Mouse (Mus musculus): ENCODE results near the gene Ifnz.
"Not testable (repeated sequence)": the region's sequence is repeated elsewhere in the genome, so short reads cannot be mapped to it uniquely, and the experiment has no call there.

The Ifnz gene

DNA sequence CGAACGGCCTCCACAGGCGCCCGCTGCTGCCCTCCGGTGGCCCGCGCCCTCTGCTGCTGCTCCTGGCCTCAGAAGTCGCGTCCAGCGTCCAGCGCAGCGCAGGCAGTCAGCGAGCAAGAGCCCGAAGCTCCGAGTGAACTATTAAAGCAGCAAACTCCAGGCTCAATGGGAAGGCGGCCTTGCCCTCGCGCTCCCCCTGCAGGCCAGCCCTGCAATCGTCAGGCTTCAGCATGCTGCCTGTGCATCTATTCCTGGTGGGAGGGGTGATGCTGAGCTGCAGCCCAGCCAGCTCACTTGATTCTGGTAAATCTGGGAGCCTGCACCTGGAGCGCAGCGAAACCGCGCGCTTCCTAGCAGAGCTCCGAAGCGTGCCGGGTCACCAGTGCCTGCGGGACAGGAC, 6.5 kb downstream of the Ifnz start, which contains the start of gene Gm13277:
TSS of gene Gm13277 (plus strand) at position 231 of the 400 bp plus-strand sequence.
- DNase-seq = peak; percentile 75

DNA sequence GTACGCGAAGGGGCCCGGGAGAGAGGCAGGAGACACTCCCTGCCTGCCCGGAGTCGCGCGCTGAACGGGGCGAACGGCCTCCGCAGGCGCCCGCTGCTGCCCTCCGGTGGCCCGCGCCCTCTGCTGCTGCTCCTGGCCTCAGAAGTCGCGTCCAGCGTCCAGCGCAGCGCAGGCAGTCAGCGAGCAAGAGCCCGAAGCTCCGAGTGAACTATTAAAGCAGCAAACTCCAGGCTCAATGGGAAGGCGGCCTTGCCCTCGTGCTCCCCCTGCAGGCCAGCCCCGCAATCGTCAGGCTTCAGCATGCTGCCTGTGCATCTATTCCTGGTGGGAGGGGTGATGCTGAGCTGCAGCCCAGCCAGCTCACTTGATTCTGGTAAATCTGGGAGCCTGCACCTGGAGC, 9.3 kb downstream of the Ifnz start, which contains the start of gene Gm13278:
TSS of gene Gm13278 (plus strand) at position 301 of the 400 bp plus-strand sequence.
- DNase-seq = not testable (repeated sequence)

DNA sequence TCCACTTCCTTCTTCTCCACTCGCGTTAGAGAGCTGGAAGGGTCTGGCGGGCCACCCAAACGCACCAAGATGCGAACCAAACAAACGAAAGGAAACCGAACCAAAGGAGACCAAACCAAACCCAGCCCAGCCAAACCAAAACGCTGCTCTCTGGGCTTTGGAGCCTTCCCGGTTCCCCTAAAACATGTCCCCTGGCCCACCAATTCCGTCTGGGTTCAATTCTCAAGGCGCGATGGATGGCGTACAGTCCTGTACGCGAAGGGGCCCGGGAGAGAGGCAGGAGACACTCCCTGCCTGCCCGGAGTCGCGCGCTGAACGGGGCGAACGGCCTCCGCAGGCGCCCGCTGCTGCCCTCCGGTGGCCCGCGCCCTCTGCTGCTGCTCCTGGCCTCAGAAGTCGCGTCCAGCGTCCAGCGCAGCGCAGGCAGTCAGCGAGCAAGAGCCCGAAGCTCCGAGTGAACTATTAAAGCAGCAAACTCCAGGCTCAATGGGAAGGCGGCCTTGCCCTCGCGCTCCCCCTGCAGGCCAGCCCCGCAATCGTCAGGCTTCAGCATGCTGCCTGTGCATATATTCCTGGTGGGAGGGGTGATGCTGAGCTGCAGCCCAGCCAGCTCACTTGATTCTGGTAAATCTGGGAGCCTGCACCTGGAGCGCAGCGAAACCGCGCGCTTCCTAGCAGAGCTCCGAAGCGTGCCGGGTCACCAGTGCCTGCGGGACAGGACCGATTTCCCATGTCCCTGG, 12.2 kb downstream of the Ifnz start, which contains the start of gene Gm13275:
TSS of gene Gm13275 (plus strand) at position 552 of the 740 bp plus-strand sequence.
- DNase-seq = peak; percentile 80

DNA sequence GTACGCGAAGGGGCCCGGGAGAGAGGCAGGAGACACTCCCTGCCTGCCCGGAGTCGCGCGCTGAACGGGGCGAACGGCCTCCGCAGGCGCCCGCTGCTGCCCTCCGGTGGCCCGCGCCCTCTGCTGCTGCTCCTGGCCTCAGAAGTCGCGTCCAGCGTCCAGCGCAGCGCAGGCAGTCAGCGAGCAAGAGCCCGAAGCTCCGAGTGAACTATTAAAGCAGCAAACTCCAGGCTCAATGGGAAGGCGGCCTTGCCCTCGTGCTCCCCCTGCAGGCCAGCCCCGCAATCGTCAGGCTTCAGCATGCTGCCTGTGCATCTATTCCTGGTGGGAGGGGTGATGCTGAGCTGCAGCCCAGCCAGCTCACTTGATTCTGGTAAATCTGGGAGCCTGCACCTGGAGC, 15.2 kb downstream of the Ifnz start, which contains the start of gene Gm13279:
TSS of gene Gm13279 (plus strand) at position 301 of the 400 bp plus-strand sequence.
- not testable (repeated sequence) for DNase-seq

DNA sequence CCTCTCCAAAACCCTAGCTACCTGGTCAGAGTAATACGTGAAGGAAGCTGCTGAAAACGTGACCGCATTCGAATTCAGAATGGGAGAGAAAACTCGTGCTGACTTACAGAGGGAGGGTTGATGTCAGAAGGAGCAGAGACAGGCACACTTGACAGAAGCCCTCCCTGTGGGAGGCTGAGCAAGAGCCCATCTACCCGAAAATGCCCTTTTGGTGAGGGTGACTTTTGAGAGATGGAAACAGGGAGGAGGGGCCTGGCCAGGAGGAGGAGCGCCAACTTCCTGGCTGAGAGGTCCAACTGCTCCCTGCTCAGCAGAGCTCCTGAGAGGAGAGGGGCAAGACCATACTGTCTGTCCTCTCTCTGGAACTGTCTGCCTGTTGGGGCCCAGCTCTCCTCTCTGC, 17.4 kb downstream of the Ifnz start, which contains the start of gene Gm13285:
TSS of gene Gm13285 (plus strand) at position 301 of the 400 bp plus-strand sequence.
- DNase-seq = not testable (repeated sequence)

DNA sequence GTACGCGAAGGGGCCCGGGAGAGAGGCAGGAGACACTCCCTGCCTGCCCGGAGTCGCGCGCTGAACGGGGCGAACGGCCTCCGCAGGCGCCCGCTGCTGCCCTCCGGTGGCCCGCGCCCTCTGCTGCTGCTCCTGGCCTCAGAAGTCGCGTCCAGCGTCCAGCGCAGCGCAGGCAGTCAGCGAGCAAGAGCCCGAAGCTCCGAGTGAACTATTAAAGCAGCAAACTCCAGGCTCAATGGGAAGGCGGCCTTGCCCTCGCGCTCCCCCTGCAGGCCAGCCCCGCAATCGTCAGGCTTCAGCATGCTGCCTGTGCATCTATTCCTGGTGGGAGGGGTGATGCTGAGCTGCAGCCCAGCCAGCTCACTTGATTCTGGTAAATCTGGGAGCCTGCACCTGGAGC, 21.0 kb downstream of the Ifnz start, which contains the start of gene Gm13287:
TSS of gene Gm13287 (plus strand) at position 301 of the 400 bp plus-strand sequence.
- not testable (repeated sequence) for DNase-seq

DNA sequence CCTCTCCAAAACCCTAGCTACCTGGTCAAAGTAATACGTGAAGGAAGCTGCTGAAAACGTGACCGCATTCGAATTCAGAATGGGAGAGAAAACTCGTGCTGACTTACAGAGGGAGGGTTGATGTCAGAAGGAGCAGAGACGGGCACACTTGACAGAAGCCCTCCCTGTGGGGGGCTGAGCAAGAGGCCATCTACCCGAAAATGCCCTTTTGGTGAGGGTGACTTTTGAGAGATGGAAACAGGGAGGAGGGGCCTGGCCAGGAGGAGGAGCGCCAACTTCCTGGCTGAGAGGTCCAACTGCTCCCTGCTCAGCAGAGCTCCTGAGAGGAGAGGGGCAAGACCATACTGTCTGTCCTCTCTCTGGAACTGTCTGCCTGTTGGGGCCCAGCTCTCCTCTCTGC, 23.3 kb downstream of the Ifnz start, which contains the start of gene Gm13288:
TSS of gene Gm13288 (plus strand) at position 301 of the 400 bp plus-strand sequence.
- not testable (repeated sequence) for DNase-seq

DNA sequence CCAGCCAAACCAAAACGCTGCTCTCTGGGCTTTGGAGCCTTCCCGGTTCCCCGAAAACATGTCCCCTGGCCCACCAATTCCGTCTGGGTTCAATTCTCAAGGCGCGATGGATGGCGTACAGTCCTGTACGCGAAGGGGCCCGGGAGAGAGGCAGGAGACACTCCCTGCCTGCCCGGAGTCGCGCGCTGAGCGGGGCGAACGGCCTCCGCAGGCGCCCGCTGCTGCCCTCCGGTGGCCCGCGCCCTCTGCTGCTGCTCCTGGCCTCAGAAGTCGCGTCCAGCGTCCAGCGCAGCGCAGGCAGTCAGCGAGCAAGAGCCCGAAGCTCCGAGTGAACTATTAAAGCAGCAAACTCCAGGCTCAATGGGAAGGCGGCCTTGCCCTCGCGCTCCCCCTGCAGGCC, 23.8 kb downstream of the Ifnz start:
- not testable (repeated sequence) for DNase-seq

DNA sequence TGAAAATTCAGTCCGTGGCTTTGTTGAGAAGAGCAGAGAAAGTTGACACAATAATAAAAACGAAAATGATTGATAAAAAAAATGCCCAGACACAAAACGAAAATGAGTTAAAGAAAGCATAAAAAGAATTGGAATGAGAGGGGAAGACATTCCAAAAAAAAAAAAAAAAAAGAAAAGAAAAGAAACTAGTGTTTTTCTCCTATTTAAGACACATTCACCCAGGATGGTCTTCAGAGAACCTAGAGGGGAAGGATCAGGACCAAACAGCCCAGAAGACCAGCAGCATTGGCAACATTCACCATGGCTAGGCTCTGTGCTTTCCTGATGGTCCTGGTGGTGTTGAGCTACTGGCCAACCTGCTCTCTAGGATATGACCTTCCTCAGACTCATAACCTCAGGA, 34.0 kb downstream of the Ifnz start, which contains the start of gene Ifna7:
TSS of gene Ifna7 (plus strand) at position 301 of the 400 bp plus-strand sequence.
- DNase-seq = no peak

DNA sequence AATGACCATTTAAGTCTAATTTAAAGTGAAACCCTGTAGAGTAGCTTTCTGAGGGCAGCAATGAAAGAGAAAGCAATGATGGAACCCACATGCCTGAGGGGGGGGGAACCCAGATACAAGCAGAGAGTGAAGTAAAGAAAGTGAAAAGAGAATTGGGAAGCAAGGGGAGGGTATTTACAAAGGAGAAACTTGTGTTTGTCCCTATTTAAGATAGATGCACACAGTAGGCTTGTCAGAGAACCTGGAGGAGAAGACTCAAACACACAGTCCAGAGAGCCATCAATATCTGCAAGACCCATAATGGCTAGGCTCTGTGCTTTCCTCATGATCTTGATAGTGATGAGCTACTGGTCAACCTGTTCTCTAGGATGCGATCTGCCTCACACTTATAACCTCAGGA, 37.7 kb downstream of the Ifnz start, which contains the start of gene Ifna11:
TSS of gene Ifna11 (plus strand) at position 301 of the 400 bp plus-strand sequence.
- no peak for DNase-seq

DNA sequence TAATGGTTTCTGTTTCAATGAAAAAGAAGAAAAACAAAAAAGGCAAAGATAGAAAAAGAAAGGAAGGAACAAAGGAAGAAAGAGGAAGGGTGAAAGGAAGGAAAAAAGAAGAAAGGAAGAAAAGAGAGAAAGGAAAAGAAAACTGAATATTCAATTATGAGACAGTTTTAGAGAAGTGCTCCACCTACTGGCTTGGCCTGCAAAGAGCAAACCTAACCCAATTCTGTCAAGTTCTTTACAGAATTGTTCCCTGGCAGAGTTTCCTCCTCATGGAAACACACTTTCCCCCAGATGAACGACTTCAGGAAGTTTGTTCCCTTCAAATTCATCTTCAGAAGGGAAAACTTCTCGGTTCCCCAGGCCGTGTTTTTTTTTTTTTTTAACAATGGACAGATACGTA, 41.1 kb downstream of the Ifnz start:
- peak; percentile 25 for DNase-seq

DNA sequence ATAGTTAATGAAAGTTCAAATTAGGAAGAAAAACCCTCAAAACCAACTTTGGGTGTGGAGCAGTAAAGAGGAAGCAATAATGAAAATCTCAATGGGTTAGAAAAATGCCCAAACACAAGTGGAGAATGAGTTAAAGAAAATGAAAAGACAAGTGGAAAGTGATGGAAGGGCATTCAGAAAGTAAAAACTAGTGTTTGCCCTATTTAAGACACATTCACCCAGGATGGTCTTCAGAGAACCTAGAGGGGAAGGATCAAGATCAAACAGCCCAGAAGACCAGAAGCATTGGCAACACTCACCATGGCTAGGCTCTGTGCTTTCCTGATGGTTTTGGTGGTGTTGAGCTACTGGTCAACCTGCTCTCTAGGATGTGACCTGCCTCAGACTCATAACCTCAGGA, 45.2 kb downstream of the Ifnz start, which contains the start of gene Ifna6:
TSS of gene Ifna6 (plus strand) at position 301 of the 400 bp plus-strand sequence.
- not testable (repeated sequence) for DNase-seq

DNA sequence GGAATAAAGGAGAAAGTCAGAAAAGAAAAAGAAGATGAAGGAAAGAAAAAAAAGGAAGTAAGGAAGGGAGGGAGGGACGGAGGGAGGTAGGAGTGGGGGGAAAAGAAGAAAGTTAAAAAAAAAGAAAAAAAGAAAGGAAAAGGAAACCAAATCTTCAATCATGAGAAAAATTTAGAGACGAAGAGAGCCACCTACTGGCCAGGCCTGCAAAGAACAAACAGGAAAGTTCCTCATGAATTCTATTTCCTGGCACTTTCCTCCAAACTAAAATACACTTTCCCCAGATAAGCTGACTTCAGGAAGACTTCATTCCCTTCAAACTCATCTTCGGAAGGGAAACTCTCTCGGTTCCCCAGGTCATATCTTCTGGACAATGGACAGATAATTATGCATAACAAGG, 48.6 kb downstream of the Ifnz start:
- peak; percentile 54 for DNase-seq
